Mouse (Mus musculus): ENCODE measurements at regions not wholly inside any gene's neighbourhood (a gene's known extent, or its start where the extent isn't known, plus 50 kb on each side); places are given as distances from the start of the nearest gene placed in this dataset.

GRCm38 (mm10) chr10:108036486-108037109 lies 124.7 kb upstream of the Otogl start:
- DNase-seq = no peak
- intact Hi-C loops (cut with DNase I) = no loop called here

- DNase-seq = no peak
- intact Hi-C loops (cut with DNase I) = no loop called here
Observed at GRCm38 (mm10) chr10:108034068-108034467, 122.1 kb upstream of the Otogl start.

GRCm38 (mm10) chr10:108033317-108033795 lies 121.4 kb upstream of the Otogl start:
- DNase-seq = no peak
- intact Hi-C loops (cut with DNase I) = no loop called here

- intact Hi-C loops (cut with DNase I) = no loop called here
- DNase-seq = no peak
Observed at GRCm38 (mm10) chr10:108027506-108027905, 115.6 kb upstream of the Otogl start.

GRCm38 (mm10) chr10:108024227-108024626 lies 112.3 kb upstream of the Otogl start:
- DNase-seq = no peak
- intact Hi-C loops (cut with DNase I) = no loop called here

- intact Hi-C loops (cut with DNase I) = no loop called here
- DNase-seq = no peak
Observed at GRCm38 (mm10) chr10:108016552-108016951, 104.6 kb upstream of the Otogl start.

GRCm38 (mm10) chr10:107994836-107995585 lies 83.1 kb upstream of the Otogl start:
- DNase-seq = no peak

GRCm38 (mm10) chr10:107992621-107993020 lies 80.7 kb upstream of the Otogl start:
- intact Hi-C loops (cut with DNase I) = no loop called here
- no peak for DNase-seq

More at GRCm38 (mm10) chr10:107994836-107995585, 83.1 kb upstream of the Otogl start:
- intact Hi-C loops (cut with DNase I) = no loop called here

- DNase-seq = no peak
- intact Hi-C loops (cut with DNase I) = no loop called here
Observed at GRCm38 (mm10) chr10:107990557-107990956, 78.6 kb upstream of the Otogl start.

GRCm38 (mm10) chr10:107989913-107990312 lies 78.0 kb upstream of the Otogl start:
- DNase-seq = no peak

GRCm38 (mm10) chr10:107982632-107983031 lies 70.7 kb upstream of the Otogl start:
- intact Hi-C loops (cut with DNase I) = no loop called here
- no peak for DNase-seq

More at GRCm38 (mm10) chr10:107989913-107990312, 78.0 kb upstream of the Otogl start:
- intact Hi-C loops (cut with DNase I) = no loop called here

- intact Hi-C loops (cut with DNase I) = no loop called here
Observed at GRCm38 (mm10) chr10:107982082-107982481, 70.1 kb upstream of the Otogl start.

GRCm38 (mm10) chr10:107976392-107976965 lies 64.5 kb upstream of the Otogl start:
- DNase-seq = no peak
- intact Hi-C loops (cut with DNase I) = no loop called here

More at GRCm38 (mm10) chr10:107982082-107982481, 70.1 kb upstream of the Otogl start:
- DNase-seq = no peak

- DNase-seq = no peak
- intact Hi-C loops (cut with DNase I) = no loop called here
Observed at GRCm38 (mm10) chr10:107971748-107972147, 59.8 kb upstream of the Otogl start.

- no peak for DNase-seq
- intact Hi-C loops (cut with DNase I) = no loop called here
Observed at GRCm38 (mm10) chr10:107966996-107967395, 55.1 kb upstream of the Otogl start.

GRCm38 (mm10) chr10:107964022-107964421 lies 52.1 kb upstream of the Otogl start:
- no peak for DNase-seq

GRCm38 (mm10) chr10:107962130-107962529 lies 50.2 kb upstream of the Otogl start:
- intact Hi-C loops (cut with DNase I) = no loop called here
- no peak for DNase-seq

More at GRCm38 (mm10) chr10:107964022-107964421, 52.1 kb upstream of the Otogl start:
- intact Hi-C loops (cut with DNase I) = no loop called here
